Mouse (Mus musculus) hindbrain, embryonic 11.5 days (tissue): ENCODE results near the gene Gapvd1. TPM values are rescaled to one million over a fixed set of nuclear protein-coding genes. Genes with fewer than 3 reads are reported as not detected.

Source experiments
- ATAC-seq: fragments of 200-750 bp; cut with Nextera tagmentation; 2 replicates; pipeline ENCODE4 v1.8.0; 2017; ENCODE audit warnings: mild to moderate bottlenecking, moderate TSS enrichment, moderate library complexity; ENCODE audit not compliant: low FRiP score
- DNase-seq: peaks from one replicate; pipeline ENCODE4 v3.0.0-alpha.2; 2015; ENCODE audit warnings: low spot score
- H3K27ac ChIP-seq: fragments of 300-500 bp; sonication (generic); 2 replicates; pipeline ENCODE4 v1.5.1; 2014; ENCODE audit warnings: mild to moderate bottlenecking, low read depth, low read length
- H3K27me3 ChIP-seq: fragments of 300-500 bp; sonication (generic); 2 replicates; pipeline ENCODE4 v1.6.1; 2014; ENCODE audit warnings: mild to moderate bottlenecking, low read length, moderate library complexity, mixed read lengths; ENCODE audit not compliant: control insufficient read depth, insufficient read depth
- H3K36me3 ChIP-seq: fragments of 300-500 bp; sonication (generic); 2 replicates; pipeline ENCODE4 v1.6.1; 2014; ENCODE audit warnings: mild to moderate bottlenecking, low read length, moderate library complexity, mixed read lengths; ENCODE audit not compliant: control insufficient read depth, insufficient read depth
- H3K4me1 ChIP-seq: fragments of 300-500 bp; sonication (generic); replicated peaks from 2 replicates; pipeline ENCODE4 v1.6.1; 2014; ENCODE audit warnings: low read length, mixed read lengths; ENCODE audit not compliant: control insufficient read depth, insufficient read depth
- H3K4me2 ChIP-seq: fragments of 300-500 bp; sonication (generic); replicated peaks from 2 replicates; pipeline ENCODE4 v1.6.1; 2014; ENCODE audit warnings: mild to moderate bottlenecking, low read depth, low read length
- H3K4me3 ChIP-seq: fragments of 300-500 bp; sonication (generic); 2 replicates; pipeline ENCODE4 v1.5.1; 2014; ENCODE audit warnings: low read depth, low read length
- H3K9ac ChIP-seq: fragments of 300-500 bp; sonication (generic); 2 replicates; pipeline ENCODE4 v1.6.1; 2014; ENCODE audit warnings: low read depth, low read length
- H3K9me3 ChIP-seq: fragments of 300-500 bp; sonication (generic); 2 replicates; pipeline ENCODE4 v1.6.1; 2016; ENCODE audit warnings: low read length; ENCODE audit not compliant: control insufficient read depth
- WGBS: fragments of 180-500 bp; shearing (Covaris S2); extraction: QIAGEN DNeasy Blood & Tissue Kit; methylation state at CpG from one replicate; pipeline ENCODE4 v1.1.7; 2014; 5-methylcytosine and 5-hydroxymethylcytosine counted together
- polyA plus RNA-seq: library from polyadenylated mRNA; unstranded; fragments of >200 nt; fragmentation: Nextera tagmentation; extraction: Ambion mirVana; gene quantifications from 2 replicates; pipeline ENCODE4 v1.2.1, GENCODE M21; 2014

Gene Gapvd1
- polyA plus RNA-seq, 1 experiment from 2014 or later, result 94.0 TPM

GRCm38 (mm10) chr2:34741390-34742159 is 13.5 kb downstream of the Gapvd1 start:
- H3K4me3 ChIP-seq, result no peak overlapping the region
- H3K27me3 ChIP-seq, result no peaks in the 10 kb centered on the region
- ATAC-seq (no peak), DNase-seq (no peak)
- no peak overlapping the region for H3K27ac ChIP-seq
- no peaks in the 10 kb centered on the region for H3K36me3 ChIP-seq
- H3K4me2 ChIP-seq, result no peak overlapping the region
- 95% methylated on average over 12 of the region's 12 CpGs for WGBS
- no peak overlapping the region for H3K9ac ChIP-seq
- H3K4me1 ChIP-seq, result no peaks in the 10 kb centered on the region
- no peaks in the 10 kb centered on the region for H3K9me3 ChIP-seq

- ATAC-seq, result no peak
- Histone ChIP-seq H3K4me3 (no peak overlapping the region), H3K9me3 (no peaks in the 10 kb centered on the region), H3K4me1 (no peaks in the 10 kb centered on the region), H3K9ac (no peak overlapping the region), H3K4me2 (no peak overlapping the region), H3K27ac (no peak overlapping the region), H3K36me3 (no peaks in the 10 kb centered on the region), H3K27me3 (no peaks in the 10 kb centered on the region)
- 79% methylated on average over 1 of the region's 1 CpGs for WGBS
- DNase-seq, result no peak
These were observed 15.2 kb downstream of the Gapvd1 start for GRCm38 (mm10) chr2:34739684-34740391.

GRCm38 (mm10) chr2:34737911-34738310 is 17.1 kb downstream of the Gapvd1 start:
- ATAC-seq (no peak), DNase-seq (no peak)
- H3K27me3 ChIP-seq, result no peaks in the 10 kb centered on the region
- H3K4me3 ChIP-seq, result no peak overlapping the region
- H3K27ac ChIP-seq, result no peak overlapping the region
- H3K4me1 ChIP-seq, result no peaks in the 10 kb centered on the region
- H3K36me3 ChIP-seq, result no peaks in the 10 kb centered on the region
- no peak overlapping the region for H3K4me2 ChIP-seq
- 67% methylated on average over 1 of the region's 1 CpGs for WGBS
- no peak overlapping the region for H3K9ac ChIP-seq
- H3K9me3 ChIP-seq, result no peaks in the 10 kb centered on the region

- H3K4me3 ChIP-seq, result no peak overlapping the region
- no peaks in the 10 kb centered on the region for H3K9me3 ChIP-seq
- no peaks in the 10 kb centered on the region for H3K27me3 ChIP-seq
- ATAC-seq (no peak), DNase-seq (no peak)
- H3K36me3 ChIP-seq, result no peaks in the 10 kb centered on the region
- H3K4me1 ChIP-seq, result no peaks in the 10 kb centered on the region
- WGBS, result 98% methylated on average over 1 of the region's 1 CpGs
- H3K27ac ChIP-seq, result no peak overlapping the region
- no peak overlapping the region for H3K4me2 ChIP-seq
- no peak overlapping the region for H3K9ac ChIP-seq
These were observed 18.4 kb downstream of the Gapvd1 start for GRCm38 (mm10) chr2:34736626-34737025.

GRCm38 (mm10) chr2:34727045-34727728 is 27.8 kb downstream of the Gapvd1 start:
- DNase-seq (no peak), ATAC-seq (no peak)
- H3K9me3 ChIP-seq, result no peaks in the 10 kb centered on the region
- H3K36me3 ChIP-seq, result 0 out of 2 replicates have a peak, but pooled peaks cover 2% of the 10 kb centered on the region
- no peak overlapping the region for H3K4me3 ChIP-seq
- H3K4me2 ChIP-seq, result no peak overlapping the region
- no peak overlapping the region for H3K9ac ChIP-seq
- H3K4me1 ChIP-seq, result no peaks in the 10 kb centered on the region
- 96% methylated on average over 8 of the region's 8 CpGs for WGBS
- no peak overlapping the region for H3K27ac ChIP-seq
- H3K27me3 ChIP-seq, result no peaks in the 10 kb centered on the region

GRCm38 (mm10) chr2:34725269-34725668 is 29.8 kb downstream of the Gapvd1 start:
- no peak for ATAC-seq
- 97% methylated on average over 5 of the region's 5 CpGs for WGBS
- no peaks in the 10 kb centered on the region for H3K27me3 ChIP-seq
- 0 out of 2 replicates have a peak, but pooled peaks cover 2% of the 10 kb centered on the region for H3K36me3 ChIP-seq
- H3K9ac ChIP-seq, result no peak overlapping the region
- DNase-seq, result no peak
- H3K4me1 ChIP-seq, result no peaks in the 10 kb centered on the region
- H3K4me2 ChIP-seq, result no peak overlapping the region
- H3K4me3 ChIP-seq, result no peak overlapping the region
- H3K27ac ChIP-seq, result no peak overlapping the region
- H3K9me3 ChIP-seq, result no peaks in the 10 kb centered on the region

- no peak overlapping the region for H3K27ac ChIP-seq
- no peaks in the 10 kb centered on the region; the same call in 1 of the 2 replicates for H3K36me3 ChIP-seq
- no peak overlapping the region for H3K4me3 ChIP-seq
- H3K9ac ChIP-seq, result no peak overlapping the region
- H3K9me3 ChIP-seq, result no peaks in the 10 kb centered on the region
- no peaks in the 10 kb centered on the region for H3K4me1 ChIP-seq
- 90% methylated on average over 2 of the region's 2 CpGs for WGBS
- no peak overlapping the region for H3K4me2 ChIP-seq
- DNase-seq (no peak), ATAC-seq (no peak)
- H3K27me3 ChIP-seq, result no peaks in the 10 kb centered on the region
These were observed 36.8 kb downstream of the Gapvd1 start for GRCm38 (mm10) chr2:34718196-34718595.

GRCm38 (mm10) chr2:34711904-34712303 is 43.1 kb downstream of the Gapvd1 start:
- WGBS, result 96% methylated on average over 6 of the region's 6 CpGs
- Histone ChIP-seq H3K27me3 (no peaks in the 10 kb centered on the region), H3K9ac (no peak overlapping the region), H3K4me2 (no peak overlapping the region), H3K27ac (no peak overlapping the region), H3K36me3 (peaks cover 16% of the 10 kb centered on the region), H3K4me3 (no peak overlapping the region), H3K4me1 (no peaks in the 10 kb centered on the region), H3K9me3 (no peaks in the 10 kb centered on the region)
- ATAC-seq (no peak), DNase-seq (no peak)
